Mouse (Mus musculus) spleen, postnatal 14 days (tissue): ENCODE data around the gene Nebl.

Source experiments
- DNase-seq, 2 experiments: peaks; one replicate each; pipeline ENCODE4 v3.0.0; 2021 to 2022; ENCODE audit warnings: low spot score in 2 of 2

Nebl gene

GRCm38 (mm10) chr2:17705964-17706363, 25.3 kb downstream of the Nebl start:
- DNase-seq = no peak

DNA sequence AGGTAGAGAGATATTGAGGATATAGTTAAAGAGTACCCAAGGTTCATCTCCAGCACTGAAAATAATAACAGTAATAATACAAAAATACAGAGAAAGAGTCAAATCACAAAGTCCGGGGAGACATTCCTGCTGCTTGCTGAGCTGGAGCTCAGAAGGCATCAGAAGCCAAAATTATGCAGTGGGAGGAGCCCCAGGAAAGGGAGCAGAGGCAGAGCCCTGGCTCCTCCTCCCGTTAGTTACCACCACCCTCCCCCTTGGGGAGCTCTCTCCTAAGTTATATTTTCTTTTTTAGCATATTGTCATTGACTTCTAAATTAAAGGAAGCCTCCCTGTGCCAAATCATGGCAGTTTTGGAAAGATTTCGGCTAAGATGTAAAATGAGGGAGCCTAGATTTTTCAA, 25.8 kb downstream of the Nebl start:
- DNase-seq = no peak

DNA sequence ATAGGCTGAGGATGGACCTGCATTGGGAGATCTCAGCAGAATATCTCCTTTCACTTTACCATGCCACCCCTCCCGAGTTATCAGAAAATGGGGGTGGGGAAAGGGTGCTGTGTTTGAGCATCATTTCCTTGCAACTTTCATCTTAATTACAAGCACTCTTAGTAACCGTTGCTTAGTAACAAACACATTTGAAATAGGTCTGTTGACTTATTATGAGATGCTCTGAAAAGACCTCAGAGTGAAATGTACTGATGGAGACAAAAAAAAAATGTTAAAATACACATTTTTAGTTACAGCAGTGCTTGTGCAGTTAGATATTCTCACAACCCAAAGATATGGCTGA, 28.1 kb downstream of the Nebl start:
- no peak for DNase-seq

GRCm38 (mm10) chr2:17702481-17703169, 28.6 kb downstream of the Nebl start:
- DNase-seq = no peak

- no peak for DNase-seq
Observed at GRCm38 (mm10) chr2:17698161-17699087, 32.8 kb downstream of the Nebl start.

DNA sequence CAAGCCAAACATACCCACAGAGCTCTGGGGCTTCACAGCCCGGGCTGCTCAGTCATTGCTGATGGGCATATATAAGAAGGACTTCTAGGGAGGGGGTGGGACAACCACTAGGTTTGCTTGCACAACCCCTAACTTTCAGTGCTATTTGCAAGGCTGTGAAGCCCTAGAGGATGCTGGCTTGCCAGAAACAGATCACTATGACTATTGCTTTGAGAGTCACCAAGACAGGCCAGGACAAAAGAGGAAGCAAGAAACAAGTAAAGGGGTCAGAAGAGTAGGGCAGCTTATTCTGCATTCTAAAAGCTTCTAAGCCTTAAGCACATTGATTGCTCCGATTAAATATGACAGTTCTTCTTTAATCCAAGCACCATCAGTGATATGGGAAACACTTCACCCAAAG, 38.3 kb downstream of the Nebl start:
- DNase-seq = no peak

- DNase-seq = no peak
Observed at GRCm38 (mm10) chr2:17690264-17690663, 41.0 kb downstream of the Nebl start.

- DNase-seq = no peak
Observed at GRCm38 (mm10) chr2:17687141-17687540, 44.1 kb downstream of the Nebl start.

DNA sequence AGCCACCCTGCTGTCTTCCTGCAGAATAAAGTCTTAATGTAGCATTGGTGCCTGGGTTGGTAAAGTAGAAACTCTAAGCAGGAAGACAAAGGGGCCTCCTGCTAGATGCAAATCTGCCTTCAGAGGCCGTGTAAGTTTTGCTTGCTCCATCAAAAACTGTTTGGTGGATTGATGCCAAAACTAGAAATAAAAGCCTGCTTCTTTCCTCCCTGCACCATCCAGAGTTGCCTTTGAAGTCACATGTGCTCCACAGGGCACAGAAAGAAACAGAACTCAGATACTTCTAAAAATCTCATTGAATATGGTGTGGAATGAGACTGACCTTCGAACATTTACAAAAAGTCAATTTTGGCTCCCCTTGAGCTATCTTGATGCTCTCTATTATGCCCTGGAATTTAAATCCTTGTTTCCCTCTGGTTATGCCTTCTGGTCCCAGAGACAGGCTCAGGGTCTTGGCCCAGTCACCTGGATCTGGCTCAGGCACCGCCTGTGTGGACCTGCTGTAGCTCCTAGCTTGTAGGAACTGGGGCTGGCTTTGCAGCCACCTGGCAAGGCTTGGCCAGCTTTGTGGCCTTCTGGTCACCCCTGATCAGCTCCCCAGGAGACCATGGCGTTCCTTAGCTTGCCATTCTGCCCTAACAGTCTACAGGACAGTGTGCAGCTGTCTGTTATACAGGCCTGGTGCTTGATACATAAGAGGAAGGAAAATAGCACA, 47.8 kb downstream of the Nebl start:
- no peak for DNase-seq

GRCm38 (mm10) chr2:17672156-17672555, 59.1 kb downstream of the Nebl start:
- no peak for DNase-seq

DNA sequence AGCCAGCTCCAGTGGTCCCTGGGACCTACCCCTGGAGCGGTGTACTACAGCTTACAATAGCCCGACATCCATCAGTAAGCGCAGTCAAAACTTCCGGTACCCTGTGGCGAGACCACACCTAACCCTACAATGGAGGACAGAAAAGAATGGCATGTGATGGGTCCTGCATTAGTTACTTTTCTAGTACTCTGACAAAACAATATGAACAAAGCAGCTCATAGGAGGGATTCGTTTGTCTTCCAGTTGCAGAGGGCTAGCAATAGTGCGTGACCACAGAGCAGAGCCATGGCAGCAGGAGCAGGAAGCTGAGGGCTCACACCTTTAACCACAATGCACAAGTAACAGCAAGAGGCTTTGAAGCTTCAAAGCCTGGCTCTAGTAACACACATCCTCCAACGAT, 59.7 kb downstream of the Nebl start:
- no peak for DNase-seq

- DNase-seq = no peak
Observed at GRCm38 (mm10) chr2:17669953-17670352, 61.3 kb downstream of the Nebl start.

GRCm38 (mm10) chr2:17669000-17669399, 62.3 kb downstream of the Nebl start:
- DNase-seq = no peak

GRCm38 (mm10) chr2:17658176-17658575, 73.1 kb downstream of the Nebl start:
- DNase-seq = no peak

DNA sequence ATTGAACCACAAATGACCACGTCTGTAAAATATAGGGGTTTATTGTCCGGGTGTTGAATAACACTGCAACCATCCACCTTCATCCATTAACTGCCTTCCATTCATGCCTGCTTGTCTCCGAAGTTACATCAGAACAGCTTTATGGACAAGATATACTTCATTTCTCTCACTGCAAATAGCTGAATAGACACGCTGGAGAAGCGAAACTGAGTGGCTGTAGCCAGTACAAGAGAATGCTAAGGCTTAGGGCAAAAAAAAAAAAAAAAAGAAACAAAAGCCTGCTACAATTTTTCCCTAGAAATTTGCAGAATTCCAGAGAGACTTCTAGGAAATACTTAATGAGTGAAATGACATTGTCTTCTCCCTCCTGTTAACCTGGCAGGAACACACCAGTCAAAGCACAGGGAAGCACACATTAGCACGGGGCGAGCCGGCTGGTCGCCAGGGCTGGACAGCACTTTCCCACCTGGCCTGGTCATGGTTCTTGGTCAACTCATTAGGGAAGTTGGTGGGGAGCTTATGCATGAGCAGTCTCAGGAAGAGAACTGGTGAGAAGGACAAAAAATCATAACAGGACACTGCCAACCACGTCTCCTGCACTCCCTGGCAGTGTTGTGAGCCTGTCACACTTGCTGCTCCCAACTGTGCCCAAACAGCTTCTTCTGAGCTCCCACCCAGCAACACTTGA, 81.0 kb downstream of the Nebl start:
- no peak for DNase-seq

DNA sequence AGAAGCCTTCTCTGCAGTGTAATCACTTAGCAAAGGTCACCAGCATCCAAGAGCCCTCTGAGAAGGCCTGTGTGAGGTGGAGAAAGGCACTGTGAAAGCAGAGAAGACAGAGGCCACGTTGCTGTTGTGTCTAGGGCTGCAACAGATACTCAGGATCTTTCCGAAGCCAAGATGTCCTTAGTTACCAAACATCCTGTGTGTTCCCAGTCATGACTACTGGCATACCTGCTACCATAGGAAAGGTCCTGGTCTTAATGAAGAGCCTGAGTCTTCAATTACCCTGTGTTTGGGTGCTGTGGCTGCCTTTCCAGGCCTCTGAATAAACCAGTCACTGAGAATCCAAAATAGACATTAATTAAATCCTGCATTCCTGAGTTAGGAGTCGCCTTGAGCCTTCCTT, 81.5 kb downstream of the Nebl start:
- DNase-seq = no peak

DNA sequence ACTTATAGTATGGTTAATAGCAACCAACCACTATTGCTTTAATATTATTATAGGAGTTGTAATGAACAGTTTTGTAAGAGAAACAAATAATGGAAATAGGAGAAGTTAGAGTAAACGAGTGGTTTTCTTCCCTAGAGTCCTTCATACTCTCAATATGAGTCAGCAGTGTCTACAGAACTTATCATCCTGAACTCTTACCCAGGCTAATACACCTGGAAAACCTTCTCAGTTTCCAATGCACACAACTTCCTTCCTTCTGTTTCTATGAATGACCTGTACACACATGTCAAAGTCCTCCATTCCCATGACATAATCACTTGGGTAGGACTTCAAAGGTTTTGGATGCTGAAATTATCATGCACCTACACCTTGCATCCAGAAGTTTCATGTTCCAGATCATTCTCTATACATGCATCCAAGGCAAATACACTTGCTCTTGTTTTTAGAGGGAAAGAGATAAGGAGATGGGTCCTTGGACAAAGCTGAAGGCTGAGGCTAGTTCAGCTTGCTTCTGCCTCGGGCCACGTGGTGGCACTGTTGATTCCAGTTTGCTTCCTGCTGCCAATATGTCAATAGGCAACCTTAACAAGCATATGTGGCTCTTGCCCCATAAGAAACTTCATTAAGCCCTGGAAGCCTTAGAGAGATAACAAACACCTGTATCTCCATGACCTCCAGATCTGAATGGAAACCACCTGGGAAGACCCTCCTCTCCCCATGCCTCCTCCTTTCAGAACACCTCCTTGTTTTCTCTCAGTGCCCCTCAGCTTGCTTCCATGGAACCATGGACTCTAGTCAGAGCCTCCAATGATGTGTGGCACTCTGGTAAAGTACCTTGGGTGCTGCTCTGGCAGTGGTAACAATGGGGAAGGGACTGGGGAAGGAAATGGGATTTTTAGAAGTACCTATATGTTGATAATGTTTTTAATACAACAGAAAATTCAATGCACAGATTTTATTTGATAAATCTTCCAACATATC, 86.7 kb downstream of the Nebl start:
- DNase-seq = peak in 1 of 2 experiments; percentile 3

GRCm38 (mm10) chr2:17643869-17644268, 87.4 kb downstream of the Nebl start:
- no peak for DNase-seq

- no peak for DNase-seq
Observed at GRCm38 (mm10) chr2:17642770-17643169, 88.5 kb downstream of the Nebl start.

- no peak for DNase-seq
Observed at GRCm38 (mm10) chr2:17640861-17641260, 90.4 kb downstream of the Nebl start.

DNA sequence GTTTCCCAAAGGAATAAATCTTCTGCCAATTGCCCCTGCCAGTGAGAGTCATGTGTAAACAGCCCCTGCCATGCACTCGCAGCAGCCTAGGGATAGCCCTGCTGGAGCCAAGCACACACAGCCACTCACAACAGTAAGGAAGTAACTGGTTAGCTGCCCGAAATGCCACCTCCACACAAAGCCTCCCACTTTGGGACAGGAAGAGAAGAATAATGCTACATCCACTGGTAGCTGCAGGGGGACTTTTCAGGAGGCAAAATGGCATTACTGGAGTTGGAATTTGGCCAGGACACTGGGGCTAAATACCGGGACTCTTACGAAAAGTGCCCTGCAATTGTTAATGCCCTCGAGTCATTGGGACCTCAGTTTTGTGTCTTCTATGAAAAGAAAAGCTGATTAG, 92.6 kb downstream of the Nebl start:
- no peak for DNase-seq
